Mouse (Mus musculus) frontal cortex, adult 2 months (tissue): ENCODE data around the gene Clcnka. TPM values are rescaled to one million over a fixed set of nuclear protein-coding genes. Genes with fewer than 3 reads are reported as not detected.

Source experiments
- DNase-seq, 2 experiments: peaks; one replicate each; pipeline ENCODE4 v3.0.0; 2022; ENCODE audit warnings: low spot score in 1 of 2; ENCODE audit errors: extremely low spot score in 1 of 2
- polyA plus RNA-seq: library from polyadenylated mRNA; depleted of rRNA; stranded (reverse); fragments of >200 nt; gene quantifications from 2 replicates; pipeline ENCODE4 v1.2.3, GENCODE M21; 2012; rRNA removed

Clcnka gene
- polyA plus RNA-seq, 1 experiment, result 0.08 TPM

DNA sequence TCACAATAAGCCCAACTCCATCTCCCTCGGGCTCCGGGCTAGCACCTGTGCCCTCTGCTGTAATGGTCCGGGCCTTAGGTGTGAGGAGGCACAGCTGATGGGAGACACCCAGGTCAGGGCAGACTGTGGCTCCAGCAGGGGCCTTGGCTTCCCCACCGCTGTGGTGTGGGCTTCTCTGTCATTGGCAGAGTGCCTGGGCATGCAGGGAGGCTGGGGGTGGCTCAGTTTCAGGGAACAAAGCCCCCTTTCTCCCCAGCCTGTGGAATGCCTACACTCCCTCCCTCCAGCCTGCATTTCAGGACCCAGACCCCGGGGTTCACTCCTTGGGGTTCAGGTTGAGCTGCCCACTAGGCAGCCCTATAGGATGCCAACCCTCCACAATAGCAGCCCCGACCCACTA lies 62.3 kb downstream of the Clcnka start:
- DNase-seq, result no peak

DNA sequence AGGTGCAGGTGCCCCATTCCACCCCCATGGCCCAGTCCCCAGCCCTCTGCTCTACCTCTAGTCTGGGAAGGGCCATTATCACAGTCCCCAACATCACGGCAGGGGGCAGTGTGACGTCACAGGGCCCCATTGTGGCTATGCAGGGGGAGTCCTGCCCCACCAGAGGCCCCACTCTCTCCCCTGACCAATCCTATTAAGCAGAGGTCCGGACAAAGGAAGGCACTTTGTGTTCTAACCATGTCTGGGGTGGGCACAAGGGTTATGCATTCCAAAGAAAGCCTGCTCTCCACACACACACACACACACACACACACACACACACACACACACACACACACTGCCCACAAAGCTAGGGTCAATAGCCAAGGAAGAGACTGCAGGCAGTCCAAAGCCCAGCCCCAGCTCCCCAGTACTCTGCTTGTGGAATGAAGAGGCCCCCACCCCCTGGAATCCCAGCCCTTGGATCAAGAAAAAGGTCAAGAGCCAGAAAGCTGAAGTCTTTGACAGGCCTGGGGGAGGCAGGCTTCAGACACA lies 63.2 kb downstream of the Clcnka start:
- no peak for DNase-seq

DNA sequence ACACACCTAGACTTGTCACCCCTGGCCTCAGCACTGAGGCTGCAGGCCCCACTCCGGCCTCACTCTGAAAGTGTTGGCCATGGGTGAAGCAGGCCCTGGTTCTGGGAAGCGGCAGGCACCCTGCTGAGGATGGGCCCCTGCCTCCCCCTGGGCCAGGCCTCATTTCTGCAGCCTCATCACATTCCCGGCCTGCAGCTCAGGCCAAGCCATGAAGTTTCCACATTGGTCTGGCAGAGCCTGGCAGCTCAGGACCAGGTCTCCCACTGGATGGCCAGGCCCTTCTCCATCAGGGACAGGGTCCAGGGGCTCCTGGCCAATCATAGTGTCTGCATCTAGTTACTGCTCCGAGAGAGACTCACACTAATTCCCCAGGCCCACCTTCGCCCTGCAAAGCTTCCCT lies 63.8 kb downstream of the Clcnka start:
- DNase-seq, result no peak

Other genes with a start within 250 kb of the Clcnka start
- gene Rsg1, start 184.8 kb downstream of the Clcnka start, polyA plus RNA-seq, result 3.4 and 3.8 TPM in 2 replicates
- 10.4 and 11.8 TPM in 2 replicates for gene Arhgef19, start 159.2 kb downstream of the Clcnka start, polyA plus RNA-seq
- gene Epha2, start 97.5 kb downstream of the Clcnka start, polyA plus RNA-seq, result 2.3 and 2.6 TPM in 2 replicates
- gene Fam131c, start 30.5 kb downstream of the Clcnka start, polyA plus RNA-seq, result 5.2 and 5.6 TPM in 2 replicates
- gene Clcnkb, start 17.3 kb upstream of the Clcnka start, polyA plus RNA-seq, result 0.50 and 0.69 TPM in 2 replicates
- gene Hspb7, start 22.1 kb upstream of the Clcnka start, polyA plus RNA-seq, result 0.32 and 0.40 TPM in 2 replicates
- 11.9 and 13.2 TPM in 2 replicates for gene Srarp, start 37.4 kb upstream of the Clcnka start, polyA plus RNA-seq
- 42.7 and 49.1 TPM in 2 replicates for gene Zbtb17, start 45.9 kb upstream of the Clcnka start, polyA plus RNA-seq
- gene Spen, start 139.9 kb upstream of the Clcnka start, polyA plus RNA-seq, result 15.4 TPM in 2 replicates
- 1.0 and 2.6 TPM in 2 replicates for gene Fblim1, start 207.4 kb upstream of the Clcnka start, polyA plus RNA-seq
- 0.84 and 1.2 TPM in 2 replicates for gene Tmem82, start 219.9 kb upstream of the Clcnka start, polyA plus RNA-seq
- 8.0 and 9.7 TPM in 2 replicates for gene Slc25a34, start 225.1 kb upstream of the Clcnka start, polyA plus RNA-seq